Mouse (Mus musculus): Measurements from ENCODE around the gene Smim6. TPM values are rescaled to one million over a fixed set of nuclear protein-coding genes. Genes with fewer than 3 reads are reported as not detected.

Smim6 gene
- polyA plus RNA-seq, 1 experiment from 2014 or later: 40.9 TPM

DNA sequence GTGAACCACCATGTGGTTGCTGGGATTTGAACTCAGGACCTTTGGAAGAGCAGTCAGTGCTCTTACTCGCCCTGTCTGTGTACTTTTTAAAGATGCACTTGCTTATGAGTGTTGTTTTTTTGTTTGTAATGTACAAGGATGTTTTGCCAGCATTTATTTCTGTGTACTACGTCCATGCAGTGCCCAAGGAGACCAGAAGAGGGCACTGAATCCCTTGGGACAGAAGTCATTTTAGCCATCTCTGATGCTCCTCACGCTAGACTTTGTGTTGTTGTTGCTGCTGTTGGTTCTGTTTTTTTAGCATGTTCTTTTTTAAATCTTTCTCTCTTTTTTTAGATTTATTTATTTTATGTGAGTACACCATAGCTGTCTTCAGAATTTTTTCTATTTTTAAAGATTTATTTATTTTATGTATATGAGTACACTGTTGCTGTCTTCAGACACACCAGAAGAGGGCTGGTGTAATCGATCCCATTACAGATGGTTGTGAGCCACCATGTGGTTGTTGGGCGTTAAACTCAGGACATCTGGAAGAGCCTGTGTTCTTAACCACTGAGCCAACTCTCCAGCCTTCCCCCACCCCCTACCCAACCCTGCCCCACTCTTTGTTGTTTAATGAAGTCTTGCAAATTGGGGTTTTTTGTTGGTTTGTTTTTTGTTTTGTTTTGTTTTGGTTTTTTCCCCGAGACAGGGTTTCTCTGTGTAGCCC, 8.4 kb downstream of the Smim6 start:
- Histone ChIP-seq H3K9ac (no peak overlapping the region), H3K4me1 (no peaks in the 10 kb centered on the region), H3K27me3 (replicated peaks) (no peaks in the 10 kb centered on the region), H3K4me2 (no peak overlapping the region), H3K4me3 (replicated peaks) (no peak overlapping the region), H3K9me3 (no peaks in the 10 kb centered on the region), H3K36me3 (peaks cover 7% of the 10 kb centered on the region; the same call in 1 of the 2 replicates), H3K27ac (no peak overlapping the region)
- WGBS: 44% methylated on average over 6 of the region's 6 CpGs
- no peak for ATAC-seq (ENCODE audit: insufficient read depth, low FRiP score, low read depth)

DNA sequence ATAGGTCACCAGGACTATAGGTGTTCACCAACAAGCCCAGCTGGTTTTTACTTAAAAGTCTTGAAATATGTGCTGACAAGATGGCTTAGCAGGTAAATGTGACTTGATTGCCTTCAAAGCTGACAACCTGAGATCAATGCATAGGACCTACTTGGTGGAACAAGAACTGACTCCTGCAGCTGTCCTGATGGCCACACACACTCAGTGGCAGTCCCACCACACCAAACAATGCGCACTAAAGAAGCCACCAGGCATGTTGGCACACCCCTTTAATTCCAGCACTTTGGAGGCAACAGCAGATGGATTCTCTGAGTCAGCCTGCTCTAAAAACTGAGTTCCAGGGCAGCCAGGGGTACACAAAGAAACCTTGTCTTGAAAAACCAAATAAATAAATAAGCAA, 10.2 kb downstream of the Smim6 start:
- no peak overlapping the region for H3K27ac ChIP-seq
- H3K4me3 ChIP-seq (replicated peaks): no peak overlapping the region
- H3K4me2 ChIP-seq: no peak overlapping the region
- H3K4me1 ChIP-seq: no peaks in the 10 kb centered on the region
- H3K27me3 ChIP-seq (replicated peaks): no peaks in the 10 kb centered on the region
- H3K36me3 ChIP-seq: peaks cover 7% of the 10 kb centered on the region; the same call in 1 of the 2 replicates
- WGBS: 95% methylated on average over 1 of the region's 1 CpGs
- H3K9ac ChIP-seq: no peak overlapping the region
- no peak for ATAC-seq (ENCODE audit: insufficient read depth, low FRiP score, low read depth)
- no peaks in the 10 kb centered on the region for H3K9me3 ChIP-seq

DNA sequence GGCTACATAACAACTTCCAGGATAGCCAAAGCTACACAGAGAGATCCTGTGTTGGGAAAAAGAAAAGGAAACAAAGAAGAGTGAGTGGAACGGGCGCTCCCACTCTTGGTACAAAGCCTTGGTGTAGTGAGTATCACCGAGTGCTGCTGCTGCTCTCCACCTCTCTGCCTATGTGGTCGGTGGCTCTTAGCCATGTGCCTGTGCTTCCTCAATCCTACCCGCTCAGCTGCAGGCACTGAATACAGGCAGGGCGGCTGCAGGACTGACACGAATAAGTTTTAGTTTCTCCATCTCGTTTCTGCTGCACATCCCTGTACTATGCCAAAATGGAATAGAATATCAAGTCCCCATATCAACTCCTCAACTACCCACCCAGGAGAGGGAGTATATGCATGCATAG, 17.2 kb downstream of the Smim6 start:
- no peak overlapping the region for H3K4me2 ChIP-seq
- no peaks in the 10 kb centered on the region for H3K36me3 ChIP-seq
- H3K27ac ChIP-seq: no peak overlapping the region
- no peaks in the 10 kb centered on the region for H3K9me3 ChIP-seq
- ATAC-seq (ENCODE audit: insufficient read depth, low FRiP score, low read depth): no peak
- peaks cover 10% of the 10 kb centered on the region for H3K4me1 ChIP-seq
- H3K9ac ChIP-seq: no peak overlapping the region
- H3K4me3 ChIP-seq (replicated peaks): no peak overlapping the region
- no peaks in the 10 kb centered on the region for H3K27me3 ChIP-seq (replicated peaks)
- WGBS: 88% methylated on average over 8 of the region's 8 CpGs

DNA sequence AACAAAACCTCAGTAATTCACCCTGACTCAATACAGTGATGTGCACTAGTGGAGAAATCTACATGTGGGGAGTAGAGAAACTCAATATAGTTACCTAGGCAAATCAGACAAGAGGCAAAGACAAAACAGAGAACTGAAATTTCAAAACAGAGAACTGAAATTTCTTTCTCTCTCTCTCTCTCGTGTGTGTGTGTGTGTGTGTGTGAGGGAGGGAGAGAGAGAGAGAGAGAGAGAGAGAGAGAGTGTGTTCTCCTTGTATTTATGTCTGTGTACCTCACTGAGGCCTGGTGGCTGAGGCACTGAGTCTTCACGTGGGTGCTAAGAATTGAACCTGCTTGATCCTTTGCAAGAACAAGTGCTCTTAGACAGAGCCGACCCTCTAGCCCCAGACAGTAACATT, 18.0 kb downstream of the Smim6 start:
- no peak for ATAC-seq (ENCODE audit: insufficient read depth, low FRiP score, low read depth)
- 57% methylated on average over 3 of the region's 3 CpGs for WGBS

DNA sequence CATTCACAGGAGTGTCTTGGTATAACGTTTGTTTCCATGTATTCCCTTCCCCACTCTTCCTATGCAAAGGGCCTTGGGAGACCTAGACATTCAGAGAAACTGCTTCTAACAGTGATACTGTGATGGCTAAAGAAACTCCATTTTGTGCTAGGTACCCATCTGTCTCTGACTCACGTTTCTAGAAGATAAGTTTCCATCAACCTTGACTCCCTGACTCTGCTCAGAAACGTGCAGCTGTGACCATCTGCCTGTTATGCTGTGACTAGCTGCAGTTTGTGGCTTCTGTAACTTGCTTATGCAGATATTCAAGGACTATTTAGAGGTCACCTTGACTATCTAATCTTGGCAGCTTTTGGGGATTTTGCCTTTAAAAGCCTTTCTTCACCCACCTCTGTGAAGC, 19.4 kb downstream of the Smim6 start:
- 67% methylated on average over 3 of the region's 3 CpGs for WGBS

More for the DNA sequence above, 18.0 kb downstream of the Smim6 start:
- Histone ChIP-seq H3K27me3 (replicated peaks) (no peaks in the 10 kb centered on the region), H3K9me3 (no peaks in the 10 kb centered on the region), H3K9ac (no peak overlapping the region), H3K4me3 (replicated peaks) (no peak overlapping the region), H3K36me3 (no peaks in the 10 kb centered on the region), H3K4me1 (peaks cover 18% of the 10 kb centered on the region), H3K4me2 (no peak overlapping the region), H3K27ac (no peak overlapping the region)

DNA sequence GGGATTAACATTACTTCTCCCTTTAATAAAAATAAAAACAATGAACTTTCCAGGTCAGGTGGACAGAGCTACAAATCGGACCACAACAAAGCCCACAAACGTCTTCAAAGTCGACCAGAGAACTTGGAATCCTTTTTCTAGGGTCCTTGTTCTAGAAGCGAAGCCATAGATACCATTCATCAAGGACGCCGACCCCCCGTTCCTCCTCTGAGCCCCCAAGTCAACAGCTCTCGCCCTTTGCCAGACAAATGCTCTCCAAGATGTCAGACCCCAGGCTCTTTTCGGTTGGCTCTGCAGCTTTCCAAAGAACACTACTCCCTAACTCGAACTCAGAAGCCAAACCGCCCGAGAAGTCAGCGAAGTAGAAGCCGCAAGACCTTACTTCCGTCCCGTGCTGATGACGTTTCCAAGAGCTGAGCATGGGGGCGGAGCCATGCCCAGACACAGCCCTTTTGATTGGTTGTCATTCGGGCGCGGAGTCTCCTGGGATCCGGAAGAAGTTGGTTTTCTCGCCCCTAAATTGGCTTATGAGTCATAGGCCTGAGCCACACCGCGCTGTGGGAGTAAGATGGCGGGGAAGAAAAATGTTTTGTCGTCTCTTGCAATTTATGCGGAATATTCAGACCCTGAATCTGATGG, 21.4 kb downstream of the Smim6 start, which contains the start of the genes Sap30bp and Recql5:
Gene Sap30bp (plus strand): TSS at position 175 of the 639 bp plus-strand sequence.
Gene Recql5 (minus strand): TSS at position 370 of the 639 bp plus-strand sequence.
- peak within 1 kb of the TSS; percentile 94 for H3K4me3 ChIP-seq (replicated peaks)
- no peaks in the 10 kb centered on the region for H3K9me3 ChIP-seq
- peak within 1 kb of the TSS; percentile 78 for H3K4me2 ChIP-seq
- ATAC-seq (ENCODE audit: insufficient read depth, low FRiP score, low read depth): peak; percentile 100
- peaks cover 20% of the 10 kb centered on the region for H3K4me1 ChIP-seq
- 0 out of 2 replicates have a peak, but pooled peaks cover 4% of the 10 kb centered on the region for H3K36me3 ChIP-seq
- WGBS: under 1% methylated on average over 28 of the region's 28 CpGs
- H3K9ac ChIP-seq: peak within 1 kb of the TSS; percentile 78
- H3K27me3 ChIP-seq (replicated peaks): no peaks in the 10 kb centered on the region
- H3K27ac ChIP-seq: peak within 1 kb of the TSS; percentile 38; the same call in 1 of the 2 replicates

More for the DNA sequence above, 19.4 kb downstream of the Smim6 start:
- ATAC-seq (ENCODE audit: insufficient read depth, low FRiP score, low read depth): no peak
- H3K4me2 ChIP-seq: no peak overlapping the region
- H3K4me3 ChIP-seq (replicated peaks): no peak overlapping the region
- H3K36me3 ChIP-seq: no peaks in the 10 kb centered on the region
- no peak overlapping the region for H3K9ac ChIP-seq
- H3K4me1 ChIP-seq: peaks cover 20% of the 10 kb centered on the region
- no peak overlapping the region for H3K27ac ChIP-seq
- no peaks in the 10 kb centered on the region for H3K9me3 ChIP-seq
- no peaks in the 10 kb centered on the region for H3K27me3 ChIP-seq (replicated peaks)

DNA sequence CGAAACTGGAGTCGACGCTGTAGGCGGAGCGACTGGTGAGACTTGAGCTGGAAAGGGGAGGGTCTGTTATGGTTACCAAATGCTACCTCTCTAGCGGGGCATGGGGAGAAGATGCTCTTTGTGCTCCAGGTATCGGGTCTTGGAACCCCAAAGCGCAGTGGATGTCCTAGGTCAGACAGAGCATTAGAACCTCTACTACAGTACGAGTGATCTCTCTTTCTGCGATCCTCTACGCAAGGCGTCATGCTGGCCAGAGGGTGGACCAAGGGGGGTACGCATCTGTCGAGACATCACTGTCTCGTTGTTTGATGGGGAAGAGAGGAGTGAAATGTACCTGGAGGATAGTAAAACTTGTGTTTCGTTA, 21.9 kb downstream of the Smim6 start:
- Histone ChIP-seq H3K4me1 (peaks cover 20% of the 10 kb centered on the region), H3K4me2 (peak overlapping the region; percentile 78), H3K36me3 (peaks cover 7% of the 10 kb centered on the region; the same call in 1 of the 2 replicates), H3K9ac (peak overlapping the region; percentile 78), H3K4me3 (replicated peaks) (peak overlapping the region; percentile 94), H3K27ac (peak overlapping the region; percentile 38; the same call in 1 of the 2 replicates), H3K9me3 (no peaks in the 10 kb centered on the region), H3K27me3 (replicated peaks) (no peaks in the 10 kb centered on the region)
- WGBS: under 1% methylated on average over 16 of the region's 16 CpGs
- peak; percentile 23; the same call in 1 of the 2 replicates for ATAC-seq (ENCODE audit: insufficient read depth, low FRiP score, low read depth)

DNA sequence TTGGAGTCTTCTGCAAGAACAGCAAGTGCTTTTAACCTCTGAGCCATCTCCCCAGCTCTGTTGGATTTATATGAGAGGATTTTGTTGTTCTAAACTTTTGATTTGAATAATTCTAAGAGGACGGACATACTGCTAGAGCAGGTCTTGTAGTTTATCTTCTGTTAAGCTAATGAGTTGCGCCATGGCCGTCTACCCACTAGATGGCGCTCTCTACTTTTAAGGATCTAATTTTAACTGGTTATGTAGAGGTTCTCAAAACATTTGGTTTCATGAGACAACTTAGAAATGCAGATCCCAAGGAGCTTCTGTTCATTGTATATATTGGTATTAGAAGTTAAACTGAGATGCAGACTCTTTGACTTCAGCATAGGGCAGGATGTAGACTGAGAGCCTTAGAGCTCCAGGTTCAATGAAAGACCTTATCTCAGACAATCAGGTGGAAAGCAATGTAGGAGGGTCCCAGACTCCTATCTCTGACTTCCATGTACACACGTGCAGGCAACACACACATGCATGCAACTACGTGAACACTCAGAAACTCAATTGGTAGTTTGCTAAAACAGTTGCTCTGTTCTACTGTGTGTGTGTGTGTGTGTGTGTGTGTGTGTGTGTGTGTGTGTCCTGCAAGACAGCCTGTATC, 28.0 kb downstream of the Smim6 start:
- Histone ChIP-seq H3K4me1 (peaks cover 2% of the 10 kb centered on the region), H3K4me2 (no peak overlapping the region), H3K4me3 (replicated peaks) (no peak overlapping the region), H3K36me3 (peaks cover 31% of the 10 kb centered on the region), H3K27ac (no peak overlapping the region), H3K27me3 (replicated peaks) (no peaks in the 10 kb centered on the region), H3K9me3 (no peaks in the 10 kb centered on the region), H3K9ac (no peak overlapping the region)
- 32% methylated on average over 6 of the region's 6 CpGs for WGBS
- ATAC-seq (ENCODE audit: insufficient read depth, low FRiP score, low read depth): no peak

DNA sequence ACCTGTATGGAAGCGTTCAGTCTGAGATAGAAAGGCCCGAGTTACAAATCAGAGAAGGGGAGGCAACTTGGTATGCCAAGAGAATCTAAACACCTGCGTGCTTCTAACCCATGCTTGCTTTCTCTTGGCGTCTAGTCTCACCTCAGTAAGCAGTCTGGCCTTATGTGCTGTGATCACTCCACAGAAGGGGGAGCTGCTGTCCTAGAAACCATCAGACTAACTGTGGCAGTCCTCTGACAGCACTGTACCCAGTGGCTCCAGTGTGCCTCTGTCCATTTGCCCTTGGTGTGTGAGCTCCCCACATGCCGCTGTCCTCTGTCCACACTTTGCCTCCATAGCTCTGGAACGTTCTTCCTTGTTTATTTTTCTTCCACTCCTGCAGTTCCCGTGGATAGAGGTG, 30.2 kb downstream of the Smim6 start:
- Histone ChIP-seq H3K4me1 (no peaks in the 10 kb centered on the region), H3K36me3 (peaks cover 36% of the 10 kb centered on the region), H3K9ac (no peak overlapping the region), H3K4me2 (no peak overlapping the region), H3K27me3 (replicated peaks) (no peaks in the 10 kb centered on the region), H3K9me3 (no peaks in the 10 kb centered on the region), H3K4me3 (replicated peaks) (no peak overlapping the region), H3K27ac (no peak overlapping the region)
- WGBS: 79% methylated on average over 7 of the region's 7 CpGs
- no peak for ATAC-seq (ENCODE audit: insufficient read depth, low FRiP score, low read depth)

DNA sequence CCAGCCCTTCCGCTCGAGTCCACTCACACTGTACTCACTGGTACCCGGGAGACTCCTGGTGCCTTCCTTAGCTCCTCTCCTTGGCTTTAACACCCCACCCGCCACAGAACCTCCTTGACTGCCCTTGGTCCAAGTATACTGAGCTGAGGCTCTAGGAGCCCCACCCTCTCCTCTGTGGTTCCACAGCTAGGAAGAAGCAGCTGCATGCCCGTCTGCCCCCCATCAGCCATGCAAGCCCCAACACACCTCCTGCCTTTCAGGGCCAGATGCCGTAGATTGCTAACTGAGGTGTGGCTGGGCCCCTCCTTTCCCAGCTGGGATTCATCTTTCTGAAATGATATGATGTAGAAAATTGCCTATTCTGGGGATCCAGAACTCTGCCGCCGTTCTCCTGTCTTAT, 33.4 kb downstream of the Smim6 start:
- peak overlapping the region; percentile 3; the same call in 1 of the 2 replicates for H3K27ac ChIP-seq
- WGBS: 80% methylated on average over 8 of the region's 8 CpGs
- ATAC-seq (ENCODE audit: insufficient read depth, low FRiP score, low read depth): no peak
- H3K4me3 ChIP-seq (replicated peaks): no peak overlapping the region
- H3K27me3 ChIP-seq (replicated peaks): no peaks in the 10 kb centered on the region
- H3K4me2 ChIP-seq: no peak overlapping the region
- no peaks in the 10 kb centered on the region for H3K4me1 ChIP-seq
- H3K9me3 ChIP-seq: no peaks in the 10 kb centered on the region
- H3K9ac ChIP-seq: no peak overlapping the region
- H3K36me3 ChIP-seq: peaks cover 33% of the 10 kb centered on the region

DNA sequence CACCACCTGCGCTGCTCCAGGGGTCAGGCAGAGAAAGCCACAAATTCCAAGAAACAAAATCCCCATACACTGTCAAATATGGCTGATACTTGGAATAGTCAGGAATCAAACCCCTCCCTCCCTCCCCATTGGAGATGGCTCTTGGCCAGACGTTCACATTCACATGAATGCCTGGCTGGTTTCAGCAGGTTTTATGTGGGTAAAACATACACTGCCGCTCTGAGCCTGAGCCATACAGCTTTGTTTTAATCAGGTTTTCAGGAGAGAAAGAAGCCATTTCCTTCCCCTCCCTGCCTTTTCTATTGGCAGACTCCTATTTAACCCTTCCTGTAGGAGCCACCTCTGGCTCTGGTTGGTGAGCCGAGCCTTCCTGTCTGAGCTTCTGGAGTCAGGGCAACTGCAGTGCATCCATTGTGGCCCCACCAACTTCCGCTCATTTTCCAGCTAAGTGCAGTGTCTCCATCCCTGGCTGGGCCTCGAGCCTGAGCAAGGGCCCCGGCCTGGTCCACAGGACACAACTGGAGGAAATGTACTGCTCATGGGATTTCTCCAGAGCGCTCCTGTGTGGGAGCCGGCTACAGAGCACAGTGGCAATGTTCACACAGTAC, 34.5 kb downstream of the Smim6 start:
- no peaks in the 10 kb centered on the region for H3K9me3 ChIP-seq
- no peak overlapping the region for H3K4me2 ChIP-seq
- H3K27me3 ChIP-seq (replicated peaks): no peaks in the 10 kb centered on the region
- peak; percentile 32; the same call in 1 of the 2 replicates for ATAC-seq (ENCODE audit: insufficient read depth, low FRiP score, low read depth)
- peak overlapping the region; percentile 69 for H3K27ac ChIP-seq
- H3K9ac ChIP-seq: no peak overlapping the region
- H3K4me3 ChIP-seq (replicated peaks): no peak overlapping the region
- H3K36me3 ChIP-seq: peaks cover 32% of the 10 kb centered on the region
- H3K4me1 ChIP-seq: no peaks in the 10 kb centered on the region
- WGBS: 80% methylated on average over 9 of the region's 9 CpGs

Data from stomach, embryonic 15.5 days (tissue).